Mouse (Mus musculus): ENCODE results near the gene Thbs1. TPM values are rescaled to one million over a fixed set of nuclear protein-coding genes. Genes with fewer than 3 reads are reported as not detected.

Thbs1 gene
- polyA plus RNA-seq, 1 experiment from 2014 or later = 69.1 TPM

- no peak overlapping the region for H3K4me3 ChIP-seq (replicated peaks)
Observed at GRCm38 (mm10) chr2:118149855-118150563, 38.3 kb downstream of the Thbs1 start.

GRCm38 (mm10) chr2:118158095-118158494, 46.4 kb downstream of the Thbs1 start:
- Histone ChIP-seq H3K27me3 (no peaks in the 10 kb centered on the region), H3K4me1 (peaks cover 41% of the 10 kb centered on the region), H3K4me3 (replicated peaks) (no peak overlapping the region), H3K36me3 (no peaks in the 10 kb centered on the region), H3K9ac (no peak overlapping the region), H3K4me2 (replicated peaks) (no peak overlapping the region), H3K9me3 (replicated peaks) (no peaks in the 10 kb centered on the region), H3K27ac (replicated peaks) (peak overlapping the region; percentile 68)
- WGBS = 63% methylated on average over 3 of the region's 3 CpGs
- no peak for ATAC-seq (ENCODE audit: insufficient number of reproducible peaks, low FRiP score, low TSS enrichment, low read depth)

More at GRCm38 (mm10) chr2:118149855-118150563, 38.3 kb downstream of the Thbs1 start:
- H3K9me3 ChIP-seq (replicated peaks) = no peaks in the 10 kb centered on the region
- H3K27me3 ChIP-seq = no peaks in the 10 kb centered on the region
- H3K36me3 ChIP-seq = no peaks in the 10 kb centered on the region
- no peak for ATAC-seq (ENCODE audit: insufficient number of reproducible peaks, low FRiP score, low TSS enrichment, low read depth)
- H3K4me2 ChIP-seq (replicated peaks) = no peak overlapping the region
- H3K27ac ChIP-seq (replicated peaks) = no peak overlapping the region
- 51% methylated on average over 12 of the region's 12 CpGs for WGBS
- no peak overlapping the region for H3K9ac ChIP-seq
- peaks cover 7% of the 10 kb centered on the region for H3K4me1 ChIP-seq

GRCm38 (mm10) chr2:118159126-118159525, 47.5 kb downstream of the Thbs1 start:
- 18% methylated on average over 6 of the region's 6 CpGs for WGBS
- Histone ChIP-seq H3K4me3 (replicated peaks) (no peak overlapping the region), H3K4me1 (peaks cover 51% of the 10 kb centered on the region), H3K9me3 (replicated peaks) (no peaks in the 10 kb centered on the region), H3K27me3 (no peaks in the 10 kb centered on the region), H3K4me2 (replicated peaks) (no peak overlapping the region), H3K9ac (no peak overlapping the region), H3K36me3 (no peaks in the 10 kb centered on the region), H3K27ac (replicated peaks) (peak overlapping the region; percentile 68)
- no peak for ATAC-seq (ENCODE audit: insufficient number of reproducible peaks, low FRiP score, low TSS enrichment, low read depth)

GRCm38 (mm10) chr2:118160547-118160946, 48.9 kb downstream of the Thbs1 start:
- H3K4me3 ChIP-seq (replicated peaks) = no peak overlapping the region
- 18% methylated on average over 6 of the region's 6 CpGs for WGBS
- peaks cover 53% of the 10 kb centered on the region for H3K4me1 ChIP-seq
- H3K4me2 ChIP-seq (replicated peaks) = no peak overlapping the region
- no peaks in the 10 kb centered on the region for H3K27me3 ChIP-seq
- H3K27ac ChIP-seq (replicated peaks) = peak overlapping the region; percentile 68
- ATAC-seq (ENCODE audit: insufficient number of reproducible peaks, low FRiP score, low TSS enrichment, low read depth) = no peak
- H3K36me3 ChIP-seq = no peaks in the 10 kb centered on the region
- no peaks in the 10 kb centered on the region for H3K9me3 ChIP-seq (replicated peaks)
- no peak overlapping the region for H3K9ac ChIP-seq

GRCm38 (mm10) chr2:118160991-118161390, 49.3 kb downstream of the Thbs1 start:
- ATAC-seq (ENCODE audit: insufficient number of reproducible peaks, low FRiP score, low TSS enrichment, low read depth) = no peak
- Histone ChIP-seq H3K27ac (replicated peaks) (peak overlapping the region; percentile 68), H3K36me3 (no peaks in the 10 kb centered on the region), H3K4me2 (replicated peaks) (no peak overlapping the region), H3K4me3 (replicated peaks) (no peak overlapping the region), H3K9ac (no peak overlapping the region), H3K4me1 (peaks cover 53% of the 10 kb centered on the region), H3K27me3 (no peaks in the 10 kb centered on the region), H3K9me3 (replicated peaks) (no peaks in the 10 kb centered on the region)
- 49% methylated on average over 2 of the region's 2 CpGs for WGBS

- no peak overlapping the region for H3K9ac ChIP-seq
- no peak for ATAC-seq (ENCODE audit: insufficient number of reproducible peaks, low FRiP score, low TSS enrichment, low read depth)
- H3K27me3 ChIP-seq = no peaks in the 10 kb centered on the region
- 58% methylated on average over 5 of the region's 5 CpGs for WGBS
- H3K4me3 ChIP-seq (replicated peaks) = no peak overlapping the region
- H3K9me3 ChIP-seq (replicated peaks) = no peaks in the 10 kb centered on the region
- no peak overlapping the region for H3K4me2 ChIP-seq (replicated peaks)
- H3K27ac ChIP-seq (replicated peaks) = peak overlapping the region; percentile 3; the same call in 1 of the 2 replicates
- no peaks in the 10 kb centered on the region for H3K36me3 ChIP-seq
- peaks cover 47% of the 10 kb centered on the region for H3K4me1 ChIP-seq
Observed at GRCm38 (mm10) chr2:118162486-118162885, 50.8 kb downstream of the Thbs1 start.

- Histone ChIP-seq H3K4me3 (replicated peaks) (no peak overlapping the region), H3K4me1 (peaks cover 41% of the 10 kb centered on the region)
Observed at GRCm38 (mm10) chr2:118164137-118164536, 52.5 kb downstream of the Thbs1 start.

GRCm38 (mm10) chr2:118165691-118166090, 54.0 kb downstream of the Thbs1 start:
- Histone ChIP-seq H3K4me3 (replicated peaks) (no peak overlapping the region), H3K27ac (replicated peaks) (no peak overlapping the region), H3K9me3 (replicated peaks) (no peaks in the 10 kb centered on the region), H3K4me1 (peaks cover 25% of the 10 kb centered on the region), H3K9ac (no peak overlapping the region), H3K4me2 (replicated peaks) (no peak overlapping the region), H3K27me3 (no peaks in the 10 kb centered on the region), H3K36me3 (no peaks in the 10 kb centered on the region)
- ATAC-seq (ENCODE audit: insufficient number of reproducible peaks, low FRiP score, low TSS enrichment, low read depth) = no peak
- WGBS = 92% methylated on average over 2 of the region's 2 CpGs

More at GRCm38 (mm10) chr2:118164137-118164536, 52.5 kb downstream of the Thbs1 start:
- no peak overlapping the region for H3K9ac ChIP-seq
- H3K27ac ChIP-seq (replicated peaks) = no peak overlapping the region
- H3K9me3 ChIP-seq (replicated peaks) = no peaks in the 10 kb centered on the region
- no peaks in the 10 kb centered on the region for H3K36me3 ChIP-seq
- no peak overlapping the region for H3K4me2 ChIP-seq (replicated peaks)
- no peak for ATAC-seq (ENCODE audit: insufficient number of reproducible peaks, low FRiP score, low TSS enrichment, low read depth)
- WGBS = 42% methylated on average over 6 of the region's 6 CpGs
- H3K27me3 ChIP-seq = no peaks in the 10 kb centered on the region

- Histone ChIP-seq H3K9me3 (replicated peaks) (no peaks in the 10 kb centered on the region), H3K4me3 (replicated peaks) (no peak overlapping the region), H3K4me2 (replicated peaks) (no peak overlapping the region), H3K4me1 (peaks cover 15% of the 10 kb centered on the region), H3K27ac (replicated peaks) (no peak overlapping the region), H3K27me3 (no peaks in the 10 kb centered on the region), H3K36me3 (no peaks in the 10 kb centered on the region), H3K9ac (no peak overlapping the region)
- WGBS = 72% methylated on average over 4 of the region's 4 CpGs
- no peak for ATAC-seq (ENCODE audit: insufficient number of reproducible peaks, low FRiP score, low TSS enrichment, low read depth)
Observed at GRCm38 (mm10) chr2:118167731-118168130, 56.1 kb downstream of the Thbs1 start.

- no peak overlapping the region for H3K9ac ChIP-seq
- peaks cover 11% of the 10 kb centered on the region; the same call in 1 of the 2 replicates for H3K4me1 ChIP-seq
- H3K27me3 ChIP-seq = no peaks in the 10 kb centered on the region
- WGBS = 23% methylated on average over 1 of the region's 1 CpGs
- no peak overlapping the region for H3K27ac ChIP-seq (replicated peaks)
- H3K4me2 ChIP-seq (replicated peaks) = no peak overlapping the region
- H3K36me3 ChIP-seq = no peaks in the 10 kb centered on the region
- no peak for ATAC-seq (ENCODE audit: insufficient number of reproducible peaks, low FRiP score, low TSS enrichment, low read depth)
- no peaks in the 10 kb centered on the region for H3K9me3 ChIP-seq (replicated peaks)
- H3K4me3 ChIP-seq (replicated peaks) = no peak overlapping the region
Observed at GRCm38 (mm10) chr2:118168225-118168624, 56.5 kb downstream of the Thbs1 start.

- Histone ChIP-seq H3K9me3 (replicated peaks) (no peaks in the 10 kb centered on the region), H3K4me2 (replicated peaks) (no peak overlapping the region), H3K27me3 (no peaks in the 10 kb centered on the region), H3K9ac (no peak overlapping the region), H3K27ac (replicated peaks) (no peak overlapping the region), H3K4me3 (replicated peaks) (no peak overlapping the region), H3K4me1 (0 out of 2 replicates have a peak, but pooled peaks cover 3% of the 10 kb centered on the region), H3K36me3 (no peaks in the 10 kb centered on the region)
- ATAC-seq (ENCODE audit: insufficient number of reproducible peaks, low FRiP score, low TSS enrichment, low read depth) = no peak
- WGBS = 60% methylated on average over 10 of the region's 10 CpGs
Observed at GRCm38 (mm10) chr2:118174558-118175383, 63.1 kb downstream of the Thbs1 start.

Measured in embryonic facial prominence, embryonic 15.5 days (tissue).